Mouse (Mus musculus) testis, adult 2 months (tissue): ENCODE data around the gene Eno1. TPM values are rescaled to one million over a fixed set of nuclear protein-coding genes. Genes with fewer than 3 reads are reported as not detected.
"Not testable (repeated sequence)": the region's sequence is repeated elsewhere in the genome, so short reads cannot be mapped to it uniquely, and the experiment has no call there.

Experiments
- H3K27ac ChIP-seq: fragments of 200-500 bp; 2 replicates; pipeline ENCODE4 v1.5.1; 2012; ENCODE audit warnings: low read depth, low read length; ENCODE audit not compliant: control insufficient read depth, insufficient read depth
- H3K27me3 ChIP-seq: fragments of 200-500 bp; 2 replicates; pipeline ENCODE4 v1.6.1; 2012; ENCODE audit warnings: mild to moderate bottlenecking, low read length, moderate library complexity; ENCODE audit not compliant: control insufficient read depth, insufficient read depth
- H3K36me3 ChIP-seq: fragments of 200-500 bp; 2 replicates; pipeline ENCODE4 v1.6.1; 2012; ENCODE audit warnings: mild to moderate bottlenecking, low read length; ENCODE audit not compliant: control insufficient read depth, insufficient read depth
- H3K4me1 ChIP-seq: fragments of 200-500 bp; 2 replicates; pipeline ENCODE4 v1.6.1; 2012; ENCODE audit warnings: low read length; ENCODE audit not compliant: control insufficient read depth, insufficient read depth
- H3K4me3 ChIP-seq: fragments of 200-500 bp; 2 replicates; pipeline ENCODE4 v1.5.1; 2012; ENCODE audit warnings: low read depth, mild to moderate bottlenecking, low read length, moderate library complexity, mixed read lengths; ENCODE audit not compliant: control insufficient read depth
- CTCF ChIP-seq: fragments of 200-500 bp; IDR thresholded peaks from 2 replicates; pipeline ENCODE4 v1.5.1; 2012; ENCODE audit warnings: low read depth, mild to moderate bottlenecking, inconsistent platforms, low read length, moderate library complexity; ENCODE audit not compliant: control insufficient read depth, insufficient read depth, insufficient replicate concordance
- POLR2A ChIP-seq: fragments of 200-500 bp; IDR thresholded peaks from 2 replicates; pipeline ENCODE4 v1.6.1; 2012; ENCODE audit warnings: low read depth, mild to moderate bottlenecking, inconsistent platforms, low read length, moderate library complexity; ENCODE audit not compliant: control insufficient read depth
- polyA plus RNA-seq: library from polyadenylated mRNA; depleted of rRNA; stranded (reverse); fragments of >200 nt; gene quantifications from 2 replicates; pipeline ENCODE4 v1.2.3, GENCODE M21; 2012; rRNA removed

Eno1 gene
- polyA plus RNA-seq, 1 experiment, result 477 TPM

DNA sequence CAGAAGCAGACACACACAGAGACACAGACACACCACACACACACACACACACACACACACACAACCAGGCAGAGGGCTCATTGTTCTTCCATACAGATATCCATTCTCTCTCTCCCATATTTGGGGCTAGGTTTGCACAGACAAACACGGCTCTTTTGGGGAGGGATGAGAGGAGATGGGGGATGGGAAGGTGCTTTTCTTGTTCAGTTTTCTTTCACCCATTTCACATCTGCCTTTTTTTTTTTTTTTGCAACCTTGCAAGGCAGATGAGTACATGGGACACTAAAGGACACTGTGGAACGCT, 46.8 kb downstream of the Eno1 start:
- peak overlapping the region; percentile 18; the same call in 1 of the 2 replicates for H3K27ac ChIP-seq
- H3K4me1 ChIP-seq, result peaks cover 8% of the 10 kb centered on the region
- no peaks in the 10 kb centered on the region for H3K27me3 ChIP-seq
- H3K36me3 ChIP-seq, result no peaks in the 10 kb centered on the region
- TF ChIP-seq POLR2A (no peak), CTCF (no peak)
- H3K4me3 ChIP-seq, result no peak overlapping the region

DNA sequence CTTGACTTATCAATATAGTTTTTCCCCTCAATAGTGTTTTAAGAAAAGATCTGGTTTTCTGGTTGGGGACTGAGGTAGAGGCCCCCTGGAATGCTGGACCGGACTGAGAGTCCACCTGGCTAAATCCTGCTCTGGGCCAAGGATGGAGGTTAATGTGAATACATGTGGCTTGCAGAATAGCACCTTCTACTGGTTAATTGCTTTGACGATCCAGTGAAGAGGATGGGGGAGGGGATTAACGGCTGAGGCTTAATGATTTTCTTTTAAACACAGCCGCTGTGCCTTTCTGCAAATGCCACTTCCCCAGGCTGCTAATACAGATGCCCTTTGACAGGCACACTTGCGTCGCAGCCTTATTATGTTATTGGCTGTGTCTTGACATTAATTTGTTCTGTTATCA, 47.5 kb downstream of the Eno1 start:
- no peaks in the 10 kb centered on the region for H3K27me3 ChIP-seq
- no peaks in the 10 kb centered on the region for H3K36me3 ChIP-seq
- no peak overlapping the region for H3K27ac ChIP-seq
- no peak overlapping the region for H3K4me3 ChIP-seq
- TF ChIP-seq CTCF (no peak), POLR2A (no peak)
- peaks cover 8% of the 10 kb centered on the region for H3K4me1 ChIP-seq

DNA sequence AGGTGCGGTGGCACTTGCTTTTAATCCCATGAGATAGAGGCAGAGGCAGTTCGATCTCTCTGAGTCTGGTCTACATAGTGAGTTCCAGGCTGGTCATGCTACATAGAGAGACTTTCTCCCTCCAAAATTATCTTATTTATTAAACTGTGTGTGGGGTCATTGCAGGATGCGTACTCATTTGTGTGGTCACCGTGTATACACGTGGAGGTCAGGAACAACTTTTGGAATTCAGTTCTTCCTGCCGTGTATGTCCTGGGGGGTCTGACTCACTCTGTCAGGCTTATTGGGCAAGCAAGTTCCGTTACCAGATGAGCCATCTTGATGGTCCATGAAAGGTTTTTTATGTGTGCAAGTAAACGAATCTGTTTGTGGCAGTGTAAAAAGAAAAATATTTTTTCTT, 50.5 kb downstream of the Eno1 start:
- Histone ChIP-seq H3K27me3 (no peaks in the 10 kb centered on the region), H3K27ac (no peak overlapping the region), H3K4me3 (no peak overlapping the region), H3K4me1 (peaks cover 6% of the 10 kb centered on the region), H3K36me3 (no peaks in the 10 kb centered on the region)
- no peak for TF ChIP-seq CTCF
- no peak for TF ChIP-seq POLR2A

DNA sequence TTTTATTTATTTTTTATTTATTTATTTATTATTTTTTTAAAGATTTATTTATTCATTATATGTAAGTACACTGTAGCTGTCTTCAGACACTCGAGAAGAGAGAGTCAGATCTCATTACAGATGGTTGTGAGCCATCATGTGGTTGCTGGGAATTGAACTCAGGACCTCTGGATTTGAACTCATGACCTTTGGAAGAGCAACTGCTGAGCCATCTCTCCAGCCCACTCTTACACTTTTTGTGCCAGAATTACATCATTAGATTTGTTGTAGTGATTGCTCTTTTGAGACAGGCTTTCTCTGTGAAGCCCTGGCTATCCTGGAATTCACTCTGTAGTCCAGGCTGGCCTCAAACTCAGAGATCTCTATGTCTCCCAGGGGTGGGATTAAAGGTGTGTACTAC, 50.9 kb downstream of the Eno1 start:
- not testable (repeated sequence) for H3K27me3 ChIP-seq, H3K4me3 ChIP-seq, H3K4me1 ChIP-seq, H3K36me3 ChIP-seq, H3K27ac ChIP-seq

DNA sequence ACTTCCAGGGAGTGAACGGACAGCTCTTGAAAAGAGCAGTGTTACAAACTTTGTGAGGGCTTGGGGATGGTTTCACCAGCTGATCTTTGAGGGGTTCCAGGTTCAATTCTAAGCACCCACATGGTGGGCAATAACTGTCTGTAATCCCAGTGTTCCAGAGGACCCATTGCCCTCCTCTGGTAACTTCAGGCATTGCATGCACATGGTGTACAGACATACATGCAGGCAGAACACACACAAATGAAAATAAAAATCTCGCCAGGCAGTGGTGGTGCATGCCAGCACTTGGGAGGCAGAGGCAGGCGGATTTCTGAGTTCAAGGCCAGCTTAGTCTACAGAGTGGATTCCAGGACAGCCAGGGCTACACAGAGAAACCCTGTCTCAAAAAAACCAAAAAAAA, 55.4 kb downstream of the Eno1 start:
- no peaks in the 10 kb centered on the region for H3K36me3 ChIP-seq
- no peak overlapping the region for H3K27ac ChIP-seq
- H3K4me1 ChIP-seq, result no peaks in the 10 kb centered on the region
- no peak overlapping the region for H3K4me3 ChIP-seq
- no peaks in the 10 kb centered on the region for H3K27me3 ChIP-seq
- no peak for TF ChIP-seq CTCF
- TF ChIP-seq POLR2A, result no peak

DNA sequence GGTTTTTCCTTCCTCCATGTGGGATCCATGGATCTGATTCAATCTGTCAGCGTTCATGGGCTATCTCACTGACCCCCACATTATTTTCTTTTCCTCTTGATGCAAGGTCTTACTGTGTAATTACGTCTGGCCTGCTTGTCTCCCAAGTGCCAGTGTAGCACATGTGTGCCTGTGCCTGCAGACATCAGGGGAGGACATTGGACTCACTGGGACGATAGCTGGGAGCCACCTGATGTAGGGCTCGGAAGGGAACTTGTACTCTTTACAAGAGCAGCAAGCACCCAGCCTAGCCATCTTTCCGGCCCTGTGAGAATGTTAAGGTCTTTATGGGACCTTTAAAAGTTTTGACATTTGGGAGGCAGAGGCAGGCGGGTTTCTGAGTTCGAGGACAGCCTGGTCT, 58.3 kb downstream of the Eno1 start:
- TF ChIP-seq POLR2A (no peak), CTCF (no peak)
- Histone ChIP-seq H3K36me3 (no peaks in the 10 kb centered on the region), H3K27ac (no peak overlapping the region), H3K4me1 (no peaks in the 10 kb centered on the region), H3K4me3 (no peak overlapping the region), H3K27me3 (no peaks in the 10 kb centered on the region)

DNA sequence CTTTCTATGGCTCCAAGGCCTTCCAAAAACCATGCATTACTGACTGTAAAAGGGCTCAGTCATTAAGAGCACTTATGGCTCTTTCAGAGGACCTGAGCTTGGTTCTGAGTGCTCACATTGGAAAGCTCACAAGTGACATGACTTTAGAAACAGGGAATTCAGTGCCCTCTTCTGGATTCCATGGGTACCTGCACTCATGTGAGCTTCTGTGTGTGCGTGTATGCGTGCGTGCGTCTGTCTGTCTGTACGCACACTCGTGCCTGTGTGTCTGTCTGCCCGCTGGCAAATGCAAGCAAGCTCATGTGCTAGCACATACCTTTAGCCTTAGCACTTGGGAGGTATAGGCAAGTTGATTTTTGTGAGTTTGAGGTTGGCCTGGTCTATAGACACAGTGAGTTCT, 59.4 kb downstream of the Eno1 start:
- Histone ChIP-seq H3K4me1 (peaks cover 4% of the 10 kb centered on the region), H3K4me3 (no peak overlapping the region), H3K27me3 (no peaks in the 10 kb centered on the region), H3K27ac (no peak overlapping the region), H3K36me3 (no peaks in the 10 kb centered on the region)
- TF ChIP-seq POLR2A (no peak), CTCF (no peak)

Other genes with a start within 250 kb of the Eno1 start
- 7.2 and 7.3 TPM in 2 replicates for gene H6pd, start 227.7 kb upstream of the Eno1 start, polyA plus RNA-seq
- gene Gpr157, start 149.4 kb upstream of the Eno1 start, polyA plus RNA-seq, result 0.96 and 1.3 TPM in 2 replicates
- gene Slc2a5, start 117.4 kb upstream of the Eno1 start, polyA plus RNA-seq, result 732 and 736 TPM in 2 replicates
- gene Slc2a7, start 87.7 kb upstream of the Eno1 start, polyA plus RNA-seq, result not detected in 2 replicates
- gene Car6, start 35.4 kb upstream of the Eno1 start, polyA plus RNA-seq, result 0.10 TPM in 1 of 2 replicates, not detected in the other
- gene Rere, start 44.9 kb downstream of the Eno1 start, polyA plus RNA-seq, result 21.1 and 26.2 TPM in 2 replicates